Mouse (Mus musculus) spleen, adult 2 months (tissue): ENCODE results near the gene Fkbp14.

Experiments used
- CTCF ChIP-seq: fragments of 200-500 bp; IDR thresholded peaks from 2 replicates; pipeline ENCODE4 v1.5.1; 2011; ENCODE audit warnings: mild to moderate bottlenecking, inconsistent platforms; ENCODE audit not compliant: insufficient read depth, insufficient read length, insufficient replicate concordance; ENCODE audit errors: extremely low read depth
- POLR2A ChIP-seq: fragments of 200-500 bp; IDR thresholded peaks from 2 replicates; pipeline ENCODE4 v1.6.1; 2011; ENCODE audit warnings: low read depth, low read length, inconsistent platforms

- no peak for TF ChIP-seq POLR2A
- TF ChIP-seq CTCF, result no peak
Observed at GRCm38 (mm10) chr6:54563561-54563960, 33.5 kb downstream of the Fkbp14 start.
